Mouse (Mus musculus) lung, embryonic 14.5 days (tissue): ENCODE measurements around the gene Drg1. TPM values are rescaled to one million over a fixed set of nuclear protein-coding genes. Genes with fewer than 3 reads are reported as not detected.
"Not testable (repeated sequence)": the region's sequence is repeated elsewhere in the genome, so short reads cannot be mapped to it uniquely, and the experiment has no call there.

Experiments
- ATAC-seq: fragments of 200-750 bp; cut with Nextera tagmentation; 2 replicates; pipeline ENCODE4 v1.8.0; 2017; ENCODE audit warnings: mild to moderate bottlenecking, moderate TSS enrichment, moderate library complexity; ENCODE audit not compliant: insufficient read depth
- DNase-seq: peaks from one replicate; pipeline ENCODE4 v3.0.0-alpha.2; 2015
- H3K27ac ChIP-seq: fragments of 300-500 bp; sonication (generic); 2 replicates; pipeline ENCODE4 v1.5.1; 2014; ENCODE audit warnings: low read depth, mild to moderate bottlenecking, moderate library complexity
- H3K27me3 ChIP-seq: fragments of 300-500 bp; sonication (generic); 2 replicates; pipeline ENCODE4 v1.6.1; 2014; ENCODE audit warnings: low read length, control low read depth; ENCODE audit not compliant: insufficient read depth
- H3K36me3 ChIP-seq: fragments of 300-500 bp; sonication (generic); 2 replicates; pipeline ENCODE4 v1.6.1; 2014; ENCODE audit warnings: control low read depth; ENCODE audit not compliant: insufficient read depth
- H3K4me1 ChIP-seq: fragments of 300-500 bp; sonication (generic); 2 replicates; pipeline ENCODE4 v1.6.1; 2014; ENCODE audit warnings: antibody characterized with exemption, control low read depth; ENCODE audit not compliant: insufficient read depth
- H3K4me2 ChIP-seq: fragments of 300-500 bp; sonication (generic); 2 replicates; pipeline ENCODE4 v1.6.1; 2014; ENCODE audit warnings: mild to moderate bottlenecking
- H3K4me3 ChIP-seq: fragments of 300-500 bp; sonication (generic); 2 replicates; pipeline ENCODE4 v1.5.1; 2014; ENCODE audit warnings: low read depth, low read length
- H3K9ac ChIP-seq: fragments of 300-500 bp; sonication (generic); 2 replicates; pipeline ENCODE4 v1.6.1; 2014
- H3K9me3 ChIP-seq: fragments of 300-500 bp; sonication (generic); 2 replicates; pipeline ENCODE4 v1.6.1; 2016; ENCODE audit warnings: low read depth, low read length, control low read depth
- CTCF ChIP-seq: IDR thresholded peaks from 2 replicates; pipeline ENCODE4 v1.5.1; 2016; ENCODE audit warnings: antibody characterized with exemption, low read depth
- WGBS: fragments of 180-500 bp; shearing (Covaris S2); extraction: QIAGEN DNeasy Blood & Tissue Kit; methylation state at CpG from one replicate; pipeline ENCODE4 v1.1.7; 2014; 5-methylcytosine and 5-hydroxymethylcytosine counted together
- polyA plus RNA-seq: library from polyadenylated mRNA; unstranded; fragments of >200 nt; fragmentation: Nextera tagmentation; extraction: Ambion mirVana; gene quantifications from 2 replicates; pipeline ENCODE4 v1.2.1, GENCODE M21; 2014

Drg1 gene
- polyA plus RNA-seq, 1 experiment from 2014 or later = 237 TPM

GRCm38 (mm10) chr11:3212526-3212925 lies 53.7 kb downstream of the Drg1 start:
- no peak for TF ChIP-seq CTCF
- H3K9ac ChIP-seq = no peak overlapping the region
- H3K4me3 ChIP-seq = no peak overlapping the region
- ATAC-seq (no peak), DNase-seq (no peak)
- H3K9me3 ChIP-seq = no peaks in the 10 kb centered on the region
- no peaks in the 10 kb centered on the region for H3K27me3 ChIP-seq
- peaks cover 79% of the 10 kb centered on the region for H3K36me3 ChIP-seq
- no peak overlapping the region for H3K4me2 ChIP-seq
- no peaks in the 10 kb centered on the region for H3K4me1 ChIP-seq
- 84% methylated on average over 1 of the region's 1 CpGs for WGBS
- H3K27ac ChIP-seq = no peak overlapping the region

- Histone ChIP-seq H3K27me3 (no peaks in the 10 kb centered on the region), H3K4me1 (no peaks in the 10 kb centered on the region), H3K9me3 (no peaks in the 10 kb centered on the region), H3K36me3 (peaks cover 57% of the 10 kb centered on the region), H3K27ac (no peak overlapping the region), H3K9ac (no peak overlapping the region), H3K4me2 (no peak overlapping the region), H3K4me3 (no peak overlapping the region)
- DNase-seq (no peak), ATAC-seq (no peak)
- TF ChIP-seq CTCF = no peak
- WGBS = 91% methylated on average over 3 of the region's 3 CpGs
Observed at GRCm38 (mm10) chr11:3206783-3207182, 59.4 kb downstream of the Drg1 start.

GRCm38 (mm10) chr11:3205207-3205606 lies 61.0 kb downstream of the Drg1 start:
- no peak for TF ChIP-seq CTCF
- ATAC-seq = no peak
- H3K4me3 ChIP-seq = no peak overlapping the region
- no peaks in the 10 kb centered on the region for H3K4me1 ChIP-seq
- H3K27me3 ChIP-seq = no peaks in the 10 kb centered on the region
- no peaks in the 10 kb centered on the region for H3K9me3 ChIP-seq
- no peak overlapping the region for H3K27ac ChIP-seq
- no peak overlapping the region for H3K4me2 ChIP-seq
- H3K36me3 ChIP-seq = peaks cover 44% of the 10 kb centered on the region
- no peak for DNase-seq
- no peak overlapping the region for H3K9ac ChIP-seq
- WGBS = 85% methylated on average over 3 of the region's 3 CpGs

GRCm38 (mm10) chr11:3203771-3204170 lies 62.4 kb downstream of the Drg1 start:
- Histone ChIP-seq H3K36me3 (peaks cover 31% of the 10 kb centered on the region), H3K9me3 (no peaks in the 10 kb centered on the region), H3K4me2 (peak overlapping the region; percentile 44), H3K27me3 (no peaks in the 10 kb centered on the region), H3K4me3 (peak overlapping the region; percentile 40; the same call in 1 of the 2 replicates), H3K9ac (no peak overlapping the region), H3K4me1 (no peaks in the 10 kb centered on the region), H3K27ac (no peak overlapping the region)
- DNase-seq (no peak), ATAC-seq (no peak)
- 81% methylated on average over 2 of the region's 2 CpGs for WGBS
- TF ChIP-seq CTCF = no peak

GRCm38 (mm10) chr11:3202781-3203441 lies 63.3 kb downstream of the Drg1 start:
- under 1% methylated on average over 53 of the region's 57 CpGs for WGBS
- H3K27ac ChIP-seq = peak overlapping the region; percentile 1; the same call in 1 of the 2 replicates
- H3K4me2 ChIP-seq = peak overlapping the region; percentile 44
- peaks cover 25% of the 10 kb centered on the region for H3K36me3 ChIP-seq
- ATAC-seq (peak; percentile 64), DNase-seq (peak; percentile 71)
- H3K4me3 ChIP-seq = peak overlapping the region; percentile 40
- H3K9ac ChIP-seq = peak overlapping the region; percentile 47
- no peaks in the 10 kb centered on the region for H3K4me1 ChIP-seq
- H3K9me3 ChIP-seq = no peaks in the 10 kb centered on the region
- TF ChIP-seq CTCF = no peak
- no peaks in the 10 kb centered on the region for H3K27me3 ChIP-seq

- Histone ChIP-seq H3K9ac (peak within 1 kb of the TSS; percentile 47), H3K9me3 (no peaks in the 10 kb centered on the region), H3K27me3 (no peaks in the 10 kb centered on the region), H3K4me2 (peak within 1 kb of the TSS; percentile 44), H3K4me3 (peak within 1 kb of the TSS; percentile 40), H3K36me3 (peaks cover 22% of the 10 kb centered on the region), H3K4me1 (no peaks in the 10 kb centered on the region), H3K27ac (peak within 1 kb of the TSS; percentile 1; the same call in 1 of the 2 replicates)
- peak; percentile 90 for ATAC-seq
- under 1% methylated on average over 47 of the region's 57 CpGs for WGBS
- peak; percentile 96 for DNase-seq
- TF ChIP-seq CTCF = no peak
Observed at GRCm38 (mm10) chr11:3202231-3202701, 63.9 kb downstream of the Drg1 start, which contains the start of gene Eif4enif1. Eif4enif1 (plus strand) TSS chr11:3202392.

GRCm38 (mm10) chr11:3201326-3202230 lies 64.6 kb downstream of the Drg1 start:
- H3K4me1 ChIP-seq = no peaks in the 10 kb centered on the region
- ATAC-seq = no peak
- H3K36me3 ChIP-seq = peaks cover 15% of the 10 kb centered on the region
- H3K9ac ChIP-seq = peak overlapping the region; percentile 47
- no peak for TF ChIP-seq CTCF
- H3K27me3 ChIP-seq = no peaks in the 10 kb centered on the region
- DNase-seq = peak; percentile 61
- no peaks in the 10 kb centered on the region for H3K9me3 ChIP-seq
- H3K4me2 ChIP-seq = peak overlapping the region; percentile 32
- H3K4me3 ChIP-seq = peak overlapping the region; percentile 40
- no peak overlapping the region; the same call in 1 of the 2 replicates for H3K27ac ChIP-seq
- 4% methylated on average over 16 of the region's 16 CpGs for WGBS

DNA sequence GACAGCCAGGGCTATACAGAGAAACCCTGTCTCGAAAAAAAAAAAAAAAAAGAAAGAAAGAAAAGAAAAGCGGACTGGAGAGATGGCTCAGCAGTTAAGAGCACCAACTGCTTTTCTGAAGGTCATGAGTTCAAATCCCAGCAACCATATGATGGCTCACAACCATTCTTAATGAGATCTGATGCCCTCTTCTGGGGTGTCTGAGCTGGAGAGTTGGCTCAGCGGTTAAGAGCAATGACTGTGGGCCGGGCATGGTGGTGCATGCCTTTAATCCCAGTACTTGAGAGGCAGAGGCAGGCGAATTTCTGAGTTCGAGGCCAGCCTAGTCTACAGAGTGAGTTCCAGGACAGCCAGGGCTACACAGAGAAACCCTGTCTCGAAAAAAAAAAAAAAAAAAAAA lies 65.6 kb downstream of the Drg1 start:
- H3K9me3 ChIP-seq, H3K27ac ChIP-seq, H3K4me2 ChIP-seq, H3K36me3 ChIP-seq, H3K4me3 ChIP-seq, ATAC-seq, H3K27me3 ChIP-seq, H3K9ac ChIP-seq, H3K4me1 ChIP-seq, DNase-seq: not testable (repeated sequence)
- WGBS = 92% methylated on average over 6 of the region's 7 CpGs
